Mouse (Mus musculus): ENCODE results near the gene Entpd8. TPM values are rescaled to one million over a fixed set of nuclear protein-coding genes. Genes with fewer than 3 reads are reported as not detected.

Entpd8 gene
- total RNA-seq, 1 experiment, result not detected

DNA sequence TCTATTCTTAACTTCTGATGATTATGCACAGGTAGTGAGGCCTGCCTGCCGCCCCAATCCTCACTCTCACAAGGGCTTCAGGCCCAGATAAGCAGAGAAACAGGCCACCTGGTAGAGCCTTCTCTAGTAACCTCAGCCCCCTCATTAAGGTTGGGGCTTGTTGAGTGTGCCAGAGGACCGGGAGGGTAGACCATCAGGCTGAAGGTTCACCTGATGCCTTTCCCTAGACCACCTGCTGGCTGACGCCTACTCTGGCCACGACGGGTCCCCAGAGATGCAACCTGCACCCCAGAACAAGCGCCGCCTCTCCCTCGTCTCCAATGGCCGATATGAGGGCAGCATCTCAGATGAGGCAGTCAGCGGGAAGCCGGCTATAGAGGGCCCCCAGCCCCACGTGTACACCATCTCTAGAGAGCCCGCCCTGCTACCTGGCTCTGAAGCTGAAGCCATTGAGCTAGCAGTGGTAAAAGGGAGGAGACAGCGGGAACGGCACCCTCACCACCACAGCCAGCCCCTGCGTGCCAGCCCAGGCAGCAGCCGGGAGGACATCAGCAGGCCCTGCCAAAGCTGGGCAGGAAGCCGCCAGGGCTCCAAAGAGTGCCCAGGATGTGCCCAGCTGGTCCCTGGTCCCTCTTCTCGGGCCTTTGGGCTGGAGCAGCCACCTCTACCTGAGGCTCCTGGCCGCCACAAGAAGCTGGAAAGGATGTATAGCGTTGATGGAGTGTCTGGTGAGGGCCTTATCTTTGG lies 24.5 kb upstream of the Entpd8 start:
- no peak overlapping the region for H3K9ac ChIP-seq (ENCODE audit: insufficient read depth, low read depth, low read length, poor library complexity, severe bottlenecking)
- no peak for DNase-seq (ENCODE audit: low read depth, low spot score)
- peaks cover 0 to 10% of the 10 kb centered on the region in 2 experiments; a peak in 1 of 4 replicates for H3K4me1 ChIP-seq (ENCODE audit: control insufficient read depth in 2 of 2, insufficient read depth in 2 of 2, low read length in 2 of 2, poor library complexity in 1 of 2)
- no peaks in the 10 kb centered on the region for H3K9me3 ChIP-seq (ENCODE audit: control insufficient read depth, insufficient read depth, low read depth, low read length)
- in situ Hi-C loops (cut with MboI; ENCODE audit: low sequenced_read_pairs in 2 of 2, unreplicated experiment in 2 of 2), result no loop called here
- TF ChIP-seq ZC3H11A (IDR thresholded peaks at IDR 0.05; ENCODE audit: borderline replicate concordance, low read depth, low read length) (no peak), CHD2 (IDR thresholded peaks at IDR 0.05; ENCODE audit: low read depth, low read length) (no peak), ZNF384 (IDR thresholded peaks at IDR 0.05; ENCODE audit: low read depth, low read length) (no peak), HCFC1 (IDR thresholded peaks at IDR 0.05; ENCODE audit: borderline replicate concordance, insufficient read depth, low read length) (no peak), MAFK (IDR thresholded peaks at IDR 0.05; ENCODE audit: insufficient read depth, low read depth, low read length) (no peak)
- H3K36me3 ChIP-seq (ENCODE audit: control insufficient read depth, insufficient read depth, low read length, poor library complexity, severe bottlenecking), result no peaks in the 10 kb centered on the region
- peak overlapping the region in 1 of 2 experiments; percentile 37; a peak in 1 of 4 replicates for H3K4me3 ChIP-seq (ENCODE audit: insufficient read depth in 1 of 2, low read depth in 1 of 2, low read length in 2 of 2, poor library complexity in 1 of 2, severe bottlenecking in 1 of 2)
- no peak overlapping the region for H3K27ac ChIP-seq (ENCODE audit: insufficient read depth, low read depth, low read length, poor library complexity, severe bottlenecking)

DNA sequence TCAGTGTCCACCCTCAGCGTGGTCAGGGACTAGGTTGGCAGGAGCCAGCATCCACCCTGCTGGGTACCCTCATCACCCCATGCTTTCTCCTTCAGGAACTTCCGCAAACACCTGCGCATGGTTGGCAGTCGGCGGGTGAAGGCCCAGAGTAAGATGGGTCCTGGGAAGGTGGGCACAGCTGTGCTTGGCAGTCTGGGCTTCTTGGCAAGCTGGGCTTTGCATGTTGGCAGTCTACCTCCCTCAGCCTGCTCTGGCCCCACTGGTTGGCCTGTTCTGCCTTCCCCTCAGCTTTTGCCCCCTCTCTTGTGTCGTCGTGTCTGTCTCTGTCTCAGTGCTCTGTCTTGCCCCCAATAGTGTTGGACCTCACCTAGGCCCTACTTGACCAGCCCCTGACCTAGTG lies 21.2 kb upstream of the Entpd8 start:
- TF ChIP-seq ZNF384 (IDR thresholded peaks at IDR 0.05; ENCODE audit: low read depth, low read length), result no peak
- TF ChIP-seq ZC3H11A (IDR thresholded peaks at IDR 0.05; ENCODE audit: borderline replicate concordance, low read depth, low read length), result no peak
- TF ChIP-seq MAFK (IDR thresholded peaks at IDR 0.05; ENCODE audit: insufficient read depth, low read depth, low read length), result no peak
- TF ChIP-seq CHD2 (IDR thresholded peaks at IDR 0.05; ENCODE audit: low read depth, low read length), result no peak
- no peak for TF ChIP-seq HCFC1 (IDR thresholded peaks at IDR 0.05; ENCODE audit: borderline replicate concordance, insufficient read depth, low read length)
- DNase-seq (ENCODE audit: low read depth, low spot score), result no peak
- no peak overlapping the region for H3K4me3 ChIP-seq (ENCODE audit: insufficient read depth in 1 of 2, low read depth in 1 of 2, low read length in 2 of 2, poor library complexity in 1 of 2, severe bottlenecking in 1 of 2)
- no peak overlapping the region for H3K9ac ChIP-seq (ENCODE audit: insufficient read depth, low read depth, low read length, poor library complexity, severe bottlenecking)
- in situ Hi-C loops (cut with MboI; ENCODE audit: low sequenced_read_pairs in 2 of 2, unreplicated experiment in 2 of 2), result no loop called here
- H3K36me3 ChIP-seq (ENCODE audit: control insufficient read depth, insufficient read depth, low read length, poor library complexity, severe bottlenecking), result no peaks in the 10 kb centered on the region
- H3K4me1 ChIP-seq (ENCODE audit: control insufficient read depth in 2 of 2, insufficient read depth in 2 of 2, low read length in 2 of 2, poor library complexity in 1 of 2), result peaks cover 0 to 10% of the 10 kb centered on the region in 2 experiments; a peak in 1 of 4 replicates
- no peaks in the 10 kb centered on the region for H3K9me3 ChIP-seq (ENCODE audit: control insufficient read depth, insufficient read depth, low read depth, low read length)
- no peak overlapping the region for H3K27ac ChIP-seq (ENCODE audit: insufficient read depth, low read depth, low read length, poor library complexity, severe bottlenecking)

DNA sequence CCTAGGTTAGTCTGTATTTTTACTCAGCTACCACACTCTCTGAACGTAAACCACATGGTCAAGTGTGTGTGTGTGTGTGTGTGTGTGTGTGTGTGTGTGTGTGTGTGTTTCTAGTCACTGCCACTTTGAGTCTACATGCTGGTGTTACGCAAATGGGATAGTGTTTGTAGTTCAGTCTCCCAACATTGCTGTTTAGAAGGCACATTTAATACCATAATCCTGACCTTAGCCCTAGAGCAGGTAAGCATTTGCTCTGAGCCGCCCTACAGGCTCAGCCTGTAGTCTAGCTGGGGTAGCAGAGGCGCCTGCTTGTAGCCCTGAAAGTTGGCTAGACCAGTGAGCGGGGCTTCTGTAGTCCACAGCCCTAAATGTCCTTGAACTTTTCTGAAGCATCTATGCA lies 16.6 kb upstream of the Entpd8 start:
- in situ Hi-C loops (cut with MboI; ENCODE audit: low sequenced_read_pairs in 2 of 2, unreplicated experiment in 2 of 2), result no loop called here
- no peak for TF ChIP-seq ZNF384 (IDR thresholded peaks at IDR 0.05; ENCODE audit: low read depth, low read length)
- no peak for TF ChIP-seq CHD2 (IDR thresholded peaks at IDR 0.05; ENCODE audit: low read depth, low read length)
- no peak for TF ChIP-seq MAFK (IDR thresholded peaks at IDR 0.05; ENCODE audit: insufficient read depth, low read depth, low read length)
- TF ChIP-seq HCFC1 (IDR thresholded peaks at IDR 0.05; ENCODE audit: borderline replicate concordance, insufficient read depth, low read length), result no peak
- no peak for TF ChIP-seq ZC3H11A (IDR thresholded peaks at IDR 0.05; ENCODE audit: borderline replicate concordance, low read depth, low read length)
- no peak for DNase-seq (ENCODE audit: low read depth, low spot score)
- H3K9me3 ChIP-seq (ENCODE audit: control insufficient read depth, insufficient read depth, low read depth, low read length), result no peaks in the 10 kb centered on the region
- H3K4me1 ChIP-seq (ENCODE audit: control insufficient read depth in 2 of 2, insufficient read depth in 2 of 2, low read length in 2 of 2, poor library complexity in 1 of 2), result 0 out of 4 replicates have a peak, but pooled peaks cover 0 to 3% of the 10 kb centered on the region in 2 experiments
- H3K27ac ChIP-seq (ENCODE audit: insufficient read depth, low read depth, low read length, poor library complexity, severe bottlenecking), result no peak overlapping the region
- no peak overlapping the region for H3K4me3 ChIP-seq (ENCODE audit: insufficient read depth in 1 of 2, low read depth in 1 of 2, low read length in 2 of 2, poor library complexity in 1 of 2, severe bottlenecking in 1 of 2)
- no peak overlapping the region for H3K9ac ChIP-seq (ENCODE audit: insufficient read depth, low read depth, low read length, poor library complexity, severe bottlenecking)
- H3K36me3 ChIP-seq (ENCODE audit: control insufficient read depth, insufficient read depth, low read length, poor library complexity, severe bottlenecking), result no peaks in the 10 kb centered on the region

DNA sequence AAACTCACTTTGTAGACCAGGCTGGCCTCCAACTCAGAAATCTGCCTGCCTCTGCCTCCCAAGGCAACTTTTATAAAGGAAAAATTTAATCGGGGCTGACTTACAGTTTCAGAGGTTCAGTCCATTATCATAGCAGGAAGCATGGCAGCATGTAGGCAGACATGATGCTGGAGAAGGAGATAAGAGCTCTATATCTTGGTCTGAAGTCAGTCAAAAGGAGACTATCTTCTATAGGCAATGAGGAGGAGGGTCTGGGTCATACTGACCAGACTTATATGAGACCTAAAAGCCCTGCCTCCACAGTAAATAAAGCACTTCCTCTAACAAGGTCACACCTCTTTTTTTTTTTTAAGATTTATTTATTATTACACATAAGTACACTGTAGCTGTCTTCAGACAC lies 15.8 kb upstream of the Entpd8 start:
- Histone ChIP-seq H3K4me3 (ENCODE audit: insufficient read depth in 1 of 2, low read depth in 1 of 2, low read length in 2 of 2, poor library complexity in 1 of 2, severe bottlenecking in 1 of 2) (no peak overlapping the region), H3K9me3 (ENCODE audit: control insufficient read depth, insufficient read depth, low read depth, low read length) (no peaks in the 10 kb centered on the region), H3K9ac (ENCODE audit: insufficient read depth, low read depth, low read length, poor library complexity, severe bottlenecking) (no peak overlapping the region), H3K36me3 (ENCODE audit: control insufficient read depth, insufficient read depth, low read length, poor library complexity, severe bottlenecking) (no peaks in the 10 kb centered on the region), H3K4me1 (ENCODE audit: control insufficient read depth in 2 of 2, insufficient read depth in 2 of 2, low read length in 2 of 2, poor library complexity in 1 of 2) (no peaks in the 10 kb centered on the region), H3K27ac (ENCODE audit: insufficient read depth, low read depth, low read length, poor library complexity, severe bottlenecking) (no peak overlapping the region)
- DNase-seq (ENCODE audit: low read depth, low spot score), result no peak
- in situ Hi-C loops (cut with MboI; ENCODE audit: low sequenced_read_pairs in 2 of 2, unreplicated experiment in 2 of 2), result no loop called here
- TF ChIP-seq HCFC1 (IDR thresholded peaks at IDR 0.05; ENCODE audit: borderline replicate concordance, insufficient read depth, low read length) (no peak), MAFK (IDR thresholded peaks at IDR 0.05; ENCODE audit: insufficient read depth, low read depth, low read length) (no peak), ZNF384 (IDR thresholded peaks at IDR 0.05; ENCODE audit: low read depth, low read length) (no peak), ZC3H11A (IDR thresholded peaks at IDR 0.05; ENCODE audit: borderline replicate concordance, low read depth, low read length) (no peak), CHD2 (IDR thresholded peaks at IDR 0.05; ENCODE audit: low read depth, low read length) (no peak)

Data from ES-E14 (cell line).